Mouse (Mus musculus) mouse trophoblast stem cell (cell line): ENCODE measurements around the gene Cd37.
"Not testable (repeated sequence)": the region's sequence is repeated elsewhere in the genome, so short reads cannot be mapped to it uniquely, and the experiment has no call there.

Source experiments
- in situ Hi-C, 2 experiments: fragments of 300-500 bp; cut with MseI, MboI; formaldehyde crosslinking; loops; 2 replicates in 1 of 2; 3 replicates in 1 of 2; pipeline ENCODE4 v1.15.1; 2025

Gene Cd37

DNA sequence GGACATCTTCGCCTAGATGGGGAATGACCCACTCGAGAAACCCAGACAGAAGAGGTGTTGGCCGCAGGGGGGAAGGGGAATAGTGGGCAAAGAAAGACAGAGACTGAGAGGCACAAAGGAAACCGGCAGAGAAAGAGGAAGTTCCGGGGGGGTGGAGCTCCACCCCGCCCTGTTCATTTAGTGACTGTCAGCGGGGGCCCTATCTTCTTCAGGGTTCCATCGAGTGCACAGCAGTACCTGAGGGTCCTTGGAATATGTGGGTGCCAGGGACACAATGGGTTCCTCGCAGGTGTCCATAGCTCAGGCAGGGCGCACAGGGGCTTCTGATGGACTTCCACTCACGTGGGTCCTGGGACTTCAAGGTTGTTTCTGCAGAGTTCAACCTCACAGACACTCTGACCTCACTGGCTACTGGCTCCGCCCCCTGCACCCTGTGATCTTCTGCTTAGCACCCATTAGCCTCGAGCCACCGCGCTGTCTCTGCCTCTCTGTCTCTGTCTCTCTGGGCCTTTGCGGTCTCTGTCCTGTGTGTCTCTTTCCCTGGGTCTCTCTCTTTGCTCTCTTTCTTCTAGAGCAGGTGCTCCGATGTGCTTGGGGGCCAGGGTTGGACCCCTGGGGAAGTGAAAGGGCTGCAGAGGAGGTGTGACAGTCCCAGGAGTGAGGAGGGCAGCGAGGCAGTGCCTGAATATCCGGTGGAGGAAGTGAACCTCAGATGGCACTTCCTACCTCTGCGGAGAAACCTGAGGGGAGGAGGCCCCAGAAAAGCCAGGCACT lies at the start of gene Cd37:
TSS of gene Cd37 (minus strand) at position 393 of the 774 bp plus-strand sequence.
- in situ Hi-C loops, result no loop called here

DNA sequence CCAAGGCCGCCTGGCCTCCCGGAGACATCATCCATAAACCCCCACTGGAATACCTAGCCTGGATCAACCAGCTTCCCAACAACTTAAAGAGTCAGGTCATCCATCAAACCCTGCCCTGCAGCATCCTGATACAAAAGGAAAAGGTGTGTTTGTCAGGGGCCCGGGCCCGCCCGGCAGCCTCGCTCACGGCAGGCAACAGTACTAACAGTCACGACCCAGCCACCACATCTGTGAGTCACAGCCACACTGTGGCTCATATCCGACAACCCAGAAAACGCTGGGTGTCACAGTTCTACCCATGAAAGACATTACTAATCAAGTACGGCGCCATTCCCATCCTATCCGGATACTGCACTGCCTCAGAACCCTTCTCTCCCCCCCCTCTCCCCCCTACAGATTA lies 47.6 kb upstream of the Cd37 start:
- in situ Hi-C loops, result no loop called here

GRCm38 (mm10) chr7:45277136-45277760 lies 38.3 kb upstream of the Cd37 start, which contains the start of gene Slc6a21:
Gene Slc6a21 (plus strand): TSS chr7:45277513.
- in situ Hi-C loops, result no loop called here

DNA sequence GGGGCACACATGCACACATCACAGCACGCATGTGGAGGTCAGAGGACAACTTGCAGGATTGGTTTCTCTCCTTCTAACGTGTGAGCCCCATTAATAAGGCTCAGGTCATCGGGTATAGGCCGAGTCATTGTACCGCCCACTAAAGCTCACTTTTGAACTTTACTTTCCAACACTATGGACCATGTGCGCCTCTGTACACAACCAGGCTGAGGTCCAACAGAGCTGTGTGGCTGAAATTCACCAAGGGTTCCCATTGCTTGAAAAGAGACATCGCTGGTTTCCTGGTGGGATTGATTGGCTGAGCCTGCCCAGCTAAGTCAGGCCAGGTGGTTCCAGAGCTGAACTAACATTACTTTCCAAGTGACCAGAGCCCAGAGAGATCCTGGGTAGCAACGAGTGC lies 34.8 kb upstream of the Cd37 start:
- in situ Hi-C loops, result no loop called here

GRCm38 (mm10) chr7:45272786-45273412 lies 34.0 kb upstream of the Cd37 start:
- in situ Hi-C loops, result no loop called here

DNA sequence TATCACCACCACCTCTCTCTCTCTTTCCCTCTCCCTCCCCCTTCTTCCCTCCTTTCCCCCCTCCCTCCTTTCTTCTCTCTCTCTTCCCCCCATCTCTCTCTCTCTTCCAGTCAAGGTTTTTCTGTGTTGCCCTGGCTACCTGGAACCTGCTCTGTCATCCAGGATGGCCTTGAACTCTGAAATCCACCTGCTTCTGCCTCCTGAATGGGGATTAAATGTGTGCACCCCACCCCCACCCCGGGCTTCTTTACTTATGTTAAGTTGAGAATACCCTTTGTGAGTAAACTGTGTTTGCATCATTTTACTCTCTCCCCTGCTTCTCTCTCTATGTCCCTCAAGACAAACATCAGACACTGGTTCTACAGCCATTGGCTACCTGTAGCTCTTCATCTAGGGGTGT lies 26.6 kb upstream of the Cd37 start:
- in situ Hi-C loops, result no loop called here

- in situ Hi-C loops, result no loop called here
These were observed 25.4 kb upstream of the Cd37 start for GRCm38 (mm10) chr7:45264348-45264747.

GRCm38 (mm10) chr7:45263006-45263607 lies 24.2 kb upstream of the Cd37 start:
- in situ Hi-C loops, result no loop called here

GRCm38 (mm10) chr7:45262266-45262665 lies 23.4 kb upstream of the Cd37 start:
- in situ Hi-C loops, result no loop called here

- in situ Hi-C loops, result no loop called here
These were observed 20.4 kb upstream of the Cd37 start for GRCm38 (mm10) chr7:45259281-45259680.

GRCm38 (mm10) chr7:45257063-45257840 lies 18.3 kb upstream of the Cd37 start:
- in situ Hi-C loops, result no loop called here

DNA sequence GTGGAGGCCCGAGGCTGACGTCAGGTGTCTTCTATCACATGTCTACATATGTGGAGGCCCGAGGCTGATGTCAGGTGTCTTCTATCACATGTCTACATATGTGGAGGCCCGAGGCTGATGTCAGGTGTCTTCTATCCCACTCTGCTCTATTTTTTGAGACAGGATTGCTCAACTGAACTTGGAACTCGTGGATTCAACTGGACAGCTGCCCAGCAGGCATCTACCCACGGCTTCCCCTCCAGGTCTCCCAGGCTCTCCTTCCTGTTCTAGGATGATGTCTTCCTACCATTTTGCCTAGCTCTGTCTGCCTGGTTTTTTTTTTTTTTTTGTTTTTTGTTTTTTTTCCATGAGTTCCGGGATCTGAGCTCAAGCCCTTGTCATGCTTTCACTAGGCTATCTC lies 16.9 kb upstream of the Cd37 start:
- in situ Hi-C loops, result not testable (repeated sequence)

DNA sequence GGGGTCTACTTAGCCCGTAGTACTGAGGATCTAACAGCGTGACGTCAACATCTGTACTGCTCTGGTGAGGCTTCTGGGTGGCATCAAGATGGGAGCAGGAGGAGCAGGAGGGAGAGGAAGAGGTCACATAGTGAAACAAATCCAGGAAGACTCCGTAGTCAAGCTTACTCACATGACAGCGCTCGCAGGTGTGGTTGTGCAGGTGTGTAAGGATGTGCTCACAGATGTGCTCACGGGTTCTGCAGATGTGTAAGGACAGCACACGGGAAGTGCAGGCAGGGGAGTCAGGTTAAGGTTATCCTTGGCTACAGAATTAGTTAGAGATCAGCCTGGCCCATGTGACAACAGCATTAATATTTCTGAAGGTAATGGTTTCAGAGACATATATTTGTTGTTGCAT lies 14.9 kb upstream of the Cd37 start:
- in situ Hi-C loops, result no loop called here

GRCm38 (mm10) chr7:45247666-45248065 lies 8.8 kb upstream of the Cd37 start:
- in situ Hi-C loops, result no loop called here

- in situ Hi-C loops, result no loop called here
These were observed 2.5 kb upstream of the Cd37 start for GRCm38 (mm10) chr7:45241389-45241749.

- in situ Hi-C loops, result no loop called here
These were observed 1.9 kb upstream of the Cd37 start, which contains the start of gene Slc6a16 for GRCm38 (mm10) chr7:45240633-45241388. Gene Slc6a16 (plus strand): TSS chr7:45241085.

DNA sequence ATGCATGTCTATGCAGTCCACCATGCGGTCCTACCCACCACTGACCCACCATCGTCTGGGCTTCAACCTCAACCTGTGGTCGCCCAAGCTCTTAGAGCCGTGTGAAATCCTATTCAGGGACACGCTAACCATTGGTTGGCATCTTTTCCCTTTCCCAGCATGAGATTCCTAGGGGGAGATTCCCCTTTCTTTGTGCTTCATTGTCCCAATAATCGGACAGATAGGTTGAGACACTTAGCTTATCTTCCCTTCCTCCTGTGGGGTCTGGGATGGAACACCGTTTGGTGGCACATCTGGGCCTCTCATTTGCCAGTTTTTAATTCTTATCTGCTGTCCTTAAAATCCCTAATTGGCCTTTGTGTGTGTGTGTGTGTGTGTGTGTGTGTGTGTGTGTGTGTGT lies 1.2 kb upstream of the Cd37 start:
- in situ Hi-C loops, result no loop called here

- in situ Hi-C loops, result no loop called here
These were observed 892 bp downstream of the Cd37 start for GRCm38 (mm10) chr7:45237747-45238699.

- in situ Hi-C loops, result no loop called here
These were observed 3.2 kb downstream of the Cd37 start for GRCm38 (mm10) chr7:45235656-45236180.
